Mouse (Mus musculus) G1E (cell line): ENCODE results near the gene Olfr474. TPM values are rescaled to one million over a fixed set of nuclear protein-coding genes. Genes with fewer than 3 reads are reported as not detected.
"Not testable (repeated sequence)": the region's sequence is repeated elsewhere in the genome, so short reads cannot be mapped to it uniquely, and the experiment has no call there.

Experiments used
- ATAC-seq: 2 replicates; pipeline ENCODE4 v1.8.0; 2016; ENCODE audit warnings: mild to moderate bottlenecking; ENCODE audit not compliant: insufficient number of reproducible peaks, poor library complexity, low FRiP score, severe bottlenecking; ENCODE audit errors: extremely low read depth
- DNase-seq: peaks from one replicate; pipeline ENCODE4 v3.0.0; 2012; ENCODE audit warnings: low spot score
- H3K27me3 ChIP-seq: 2 replicates; pipeline ENCODE4 v1.6.1; 2012; ENCODE audit warnings: mild to moderate bottlenecking, low read length, inconsistent platforms; ENCODE audit not compliant: insufficient read depth
- H3K36me3 ChIP-seq: replicated peaks from 2 replicates; pipeline ENCODE3; 2012; ENCODE audit warnings: mild to moderate bottlenecking, inconsistent platforms
- H3K4me1 ChIP-seq: 2 replicates; pipeline ENCODE4 v1.6.1; 2012; ENCODE audit warnings: low read depth, low read length, inconsistent platforms, mixed read lengths; ENCODE audit not compliant: insufficient read depth
- H3K4me3 ChIP-seq: 2 replicates; pipeline ENCODE4 v1.5.1; 2012; ENCODE audit warnings: low read depth, mild to moderate bottlenecking, inconsistent platforms, low read length, moderate library complexity, mixed read lengths
- H3K9me3 ChIP-seq: replicated peaks from 2 replicates; pipeline ENCODE4 v1.6.1; 2012; ENCODE audit warnings: inconsistent platforms
- CTCF ChIP-seq: IDR thresholded peaks from 2 replicates; pipeline ENCODE4 v1.5.1; 2012; ENCODE audit warnings: low read depth, low read length, inconsistent platforms, mixed read lengths
- GATA1 ChIP-seq: IDR thresholded peaks from 2 replicates; pipeline ENCODE4 v1.6.1; 2012; ENCODE audit warnings: borderline replicate concordance, low read length, inconsistent platforms, mixed read lengths
- GATA2 ChIP-seq: IDR thresholded peaks from 2 replicates; pipeline ENCODE4 v1.6.1; 2012; ENCODE audit warnings: low read depth, low read length, inconsistent platforms, borderline replicate concordance
- POLR2AphosphoS5 ChIP-seq: IDR thresholded peaks from 2 replicates; pipeline ENCODE4 v1.6.1; 2012; ENCODE audit warnings: low read depth, low read length, inconsistent platforms; ENCODE audit not compliant: insufficient replicate concordance
- TAL1 ChIP-seq: conservative IDR thresholded peaks from 2 replicates; pipeline ENCODE4 v1.6.1; 2012; ENCODE audit warnings: low read depth, low read length, inconsistent platforms, mixed read lengths
- polyA plus RNA-seq: library from polyadenylated mRNA; stranded (reverse); fragments of >175 nt; gene quantifications from 2 replicates; pipeline ENCODE4 v1.2.3, GENCODE M21; 2012
- total RNA-seq, 2 experiments: library from RNA; stranded (forward) in 1 of 2; stranded (reverse) in 1 of 2; fragments of 200-1000 nt in 1 of 2; fragments of >200 nt in 1 of 2; fragmentation: Nextera tagmentation in 1 of 2; gene quantifications; 2 replicates each; pipeline ENCODE4 v1.2.3; 2014 to 2017

The Olfr474 gene
- total RNA-seq (2014; fragmentation: Nextera tagmentation) (not detected in 2 replicates), total RNA-seq (2017) (0.27 TPM in 1 of 2 replicates, not detected in the other), polyA plus RNA-seq (not detected in 2 replicates)

DNA sequence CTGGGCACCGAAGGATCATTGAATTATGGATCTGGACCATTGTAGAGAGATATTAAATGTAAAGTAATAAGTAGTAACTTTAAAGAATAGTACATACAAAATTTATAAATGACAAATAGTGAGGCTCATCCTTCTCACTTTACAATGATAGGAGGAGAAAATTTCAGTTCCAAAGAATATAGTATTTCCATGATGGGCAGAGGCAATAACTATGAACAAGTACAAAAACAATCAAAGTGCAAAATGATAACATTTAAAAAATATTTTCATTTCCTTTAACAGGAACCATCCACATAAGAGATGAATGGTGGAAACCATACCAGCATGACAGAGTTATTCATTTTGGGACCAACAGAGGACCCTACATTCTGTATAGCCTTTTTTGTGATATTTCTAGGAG, at the start of gene Olfr474:
Olfr474 (plus strand) TSS at position 301 of the 400 bp plus-strand sequence.
- Histone ChIP-seq H3K9me3 (peaks cover 10% of the 10 kb centered on the region), H3K4me3 (no peak within 1 kb of the TSS), H3K36me3 (no peaks in the 10 kb centered on the region), H3K27me3 (no peaks in the 10 kb centered on the region), H3K4me1 (no peaks in the 10 kb centered on the region)
- TF ChIP-seq TAL1 (no peak), GATA1 (no peak), GATA2 (no peak), POLR2AphosphoS5 (no peak), CTCF (no peak)
- no peak for ATAC-seq
- DNase-seq: no peak

DNA sequence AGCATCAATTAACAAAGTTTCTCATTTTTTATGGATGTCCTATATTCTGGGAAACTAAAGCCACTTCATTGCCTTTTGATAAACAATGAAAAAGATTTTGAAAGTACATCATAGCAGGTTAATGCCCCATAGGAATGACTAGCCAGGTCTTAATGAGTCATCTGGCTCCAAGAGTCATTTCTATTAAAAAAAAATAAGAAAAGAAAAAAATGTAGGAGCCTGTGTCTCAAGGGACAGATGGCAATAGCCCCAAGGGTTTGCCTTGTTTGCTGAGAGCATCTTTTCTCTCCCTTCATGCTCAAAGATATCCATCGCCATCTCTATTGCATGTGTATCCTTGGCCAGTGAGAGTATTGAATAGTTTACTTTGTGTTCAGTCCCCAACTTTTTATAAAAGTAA, 24.3 kb upstream of the Olfr474 start, which contains the start of gene Olfr473:
Olfr473 (plus strand) TSS at position 301 of the 400 bp plus-strand sequence.
- H3K27me3 ChIP-seq: no peaks in the 10 kb centered on the region
- no peaks in the 10 kb centered on the region for H3K4me1 ChIP-seq
- no peaks in the 10 kb centered on the region for H3K36me3 ChIP-seq
- DNase-seq (no peak), ATAC-seq (no peak)
- H3K4me3 ChIP-seq: no peak within 1 kb of the TSS
- no peak for TF ChIP-seq GATA2
- no peak for TF ChIP-seq TAL1
- no peak for TF ChIP-seq GATA1
- TF ChIP-seq POLR2AphosphoS5: no peak
- TF ChIP-seq CTCF: no peak
- peaks cover 2% of the 10 kb centered on the region; the same call in 1 of the 2 replicates for H3K9me3 ChIP-seq

DNA sequence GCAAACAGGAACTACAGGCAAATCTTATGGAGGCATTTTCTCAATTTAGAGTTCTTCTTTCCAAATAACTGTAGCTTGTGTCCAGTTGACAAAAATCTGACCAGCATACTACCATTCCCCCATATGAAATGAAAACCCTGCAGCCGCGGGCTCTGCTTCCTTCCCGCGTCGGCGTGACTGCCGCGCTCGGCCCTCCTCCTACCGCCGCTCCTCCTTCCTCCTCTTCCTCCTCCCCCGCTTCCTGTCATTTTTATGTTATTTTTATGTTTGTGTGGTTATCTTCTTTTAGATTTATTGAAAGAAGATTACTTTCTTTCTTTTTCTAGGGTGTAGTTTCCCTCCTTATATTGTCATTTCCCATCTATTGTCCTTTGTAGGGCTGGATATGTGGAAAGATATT, 1.9 kb upstream of the Olfr474 start:
- H3K36me3 ChIP-seq, H3K4me1 ChIP-seq, ATAC-seq, H3K27me3 ChIP-seq, DNase-seq, H3K4me3 ChIP-seq: not testable (repeated sequence)
- H3K9me3 ChIP-seq: peaks cover 10% of the 10 kb centered on the region

DNA sequence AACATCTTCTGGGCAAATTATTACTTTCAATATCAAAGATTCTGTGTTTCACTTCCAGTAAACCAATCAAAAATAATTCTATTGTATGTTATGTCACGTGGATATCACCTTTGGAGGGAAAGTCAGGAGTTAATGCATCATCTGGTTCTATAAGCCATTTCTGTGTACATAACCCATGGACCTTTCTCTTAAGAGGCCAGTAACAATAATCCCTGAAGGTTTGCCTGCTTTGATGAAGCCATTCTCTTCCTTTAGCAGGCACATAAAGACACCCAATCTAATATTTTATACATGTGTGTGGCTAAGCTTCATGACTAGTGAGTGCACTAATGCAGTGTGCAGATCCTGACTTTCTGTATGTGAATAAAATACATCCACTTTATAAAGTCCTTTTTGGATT, 10.1 kb downstream of the Olfr474 start, which contains the start of gene Olfr476:
Olfr476 (plus strand) TSS at position 301 of the 400 bp plus-strand sequence.
- DNase-seq (no peak), ATAC-seq (no peak)
- TF ChIP-seq POLR2AphosphoS5 (no peak), GATA1 (no peak), TAL1 (no peak), CTCF (no peak), GATA2 (no peak)
- Histone ChIP-seq H3K4me1 (no peaks in the 10 kb centered on the region), H3K36me3 (no peaks in the 10 kb centered on the region), H3K4me3 (no peak within 1 kb of the TSS), H3K9me3 (no peaks in the 10 kb centered on the region), H3K27me3 (no peaks in the 10 kb centered on the region)

DNA sequence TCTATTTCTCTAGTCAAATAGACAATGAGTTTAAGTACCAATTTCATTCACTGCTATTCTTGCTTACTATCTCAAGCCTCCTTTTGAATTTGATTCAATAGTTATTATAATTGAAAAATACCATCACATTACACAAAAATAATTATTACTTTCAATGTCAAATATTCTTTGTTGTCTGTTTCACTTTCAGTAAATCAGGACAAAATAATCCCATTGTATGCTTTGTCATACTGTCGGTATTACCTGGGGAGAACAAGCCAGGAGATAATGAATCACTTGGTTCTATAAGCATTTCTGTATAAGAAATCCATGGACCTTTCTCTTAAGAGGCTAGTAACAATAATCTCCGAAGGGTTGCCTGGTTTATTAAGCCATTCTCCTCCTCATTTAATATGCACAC, 31.9 kb downstream of the Olfr474 start, which contains the start of gene Olfr477:
Olfr477 (plus strand) TSS at position 301 of the 400 bp plus-strand sequence.
- peaks cover 7% of the 10 kb centered on the region for H3K9me3 ChIP-seq
- H3K36me3 ChIP-seq: no peaks in the 10 kb centered on the region
- no peaks in the 10 kb centered on the region for H3K27me3 ChIP-seq
- no peak for TF ChIP-seq GATA2
- no peak for TF ChIP-seq CTCF
- TF ChIP-seq GATA1: no peak
- no peak for TF ChIP-seq POLR2AphosphoS5
- TF ChIP-seq TAL1: no peak
- ATAC-seq: no peak
- H3K4me3 ChIP-seq: no peak within 1 kb of the TSS
- DNase-seq: no peak
- H3K4me1 ChIP-seq: no peaks in the 10 kb centered on the region

Other genes starting within 250 kb of the Olfr474 start
- not detected in 2 replicates for gene Cyb5r2, start 196.6 kb upstream of the Olfr474 start, total RNA-seq (2014; fragmentation: Nextera tagmentation)
- not detected in 2 replicates for gene Cyb5r2, start 196.6 kb upstream of the Olfr474 start, total RNA-seq (2017)
- gene Cyb5r2, start 196.6 kb upstream of the Olfr474 start, polyA plus RNA-seq: not detected in 2 replicates
- gene Ovch2, start 153.4 kb upstream of the Olfr474 start, total RNA-seq (2014; fragmentation: Nextera tagmentation): not detected in 2 replicates
- not detected in 2 replicates for gene Ovch2, start 153.4 kb upstream of the Olfr474 start, total RNA-seq (2017)
- not detected in 2 replicates for gene Ovch2, start 153.4 kb upstream of the Olfr474 start, polyA plus RNA-seq
- not detected in 2 replicates for gene Olfr467, start 142.4 kb upstream of the Olfr474 start, total RNA-seq (2014; fragmentation: Nextera tagmentation)
- 0.12 TPM in 1 of 2 replicates, not detected in the other for gene Olfr467, start 142.4 kb upstream of the Olfr474 start, total RNA-seq (2017)
- not detected in 2 replicates for gene Olfr467, start 142.4 kb upstream of the Olfr474 start, polyA plus RNA-seq
- not detected in 2 replicates for gene Olfr469, start 129.1 kb upstream of the Olfr474 start, total RNA-seq (2014; fragmentation: Nextera tagmentation)
- gene Olfr469, start 129.1 kb upstream of the Olfr474 start, total RNA-seq (2017): 0.12 and 0.27 TPM in 2 replicates
- gene Olfr469, start 129.1 kb upstream of the Olfr474 start, polyA plus RNA-seq: not detected in 2 replicates
- gene Olfr470, start 107.2 kb upstream of the Olfr474 start, total RNA-seq (2014; fragmentation: Nextera tagmentation): not detected in 2 replicates
- gene Olfr470, start 107.2 kb upstream of the Olfr474 start, total RNA-seq (2017): 0.27 TPM in 1 of 2 replicates, not detected in the other
- gene Olfr470, start 107.2 kb upstream of the Olfr474 start, polyA plus RNA-seq: not detected in 2 replicates
- gene Olfr472, start 56.7 kb upstream of the Olfr474 start, total RNA-seq (2014; fragmentation: Nextera tagmentation): 0.19 TPM in 1 of 2 replicates, not detected in the other
- 0.16 and 0.17 TPM in 2 replicates for gene Olfr472, start 56.7 kb upstream of the Olfr474 start, total RNA-seq (2017)
- gene Olfr472, start 56.7 kb upstream of the Olfr474 start, polyA plus RNA-seq: not detected in 2 replicates
- gene Olfr473, start 24.2 kb upstream of the Olfr474 start, total RNA-seq (2014; fragmentation: Nextera tagmentation): not detected in 2 replicates
- gene Olfr473, start 24.2 kb upstream of the Olfr474 start, total RNA-seq (2017): 0.27 TPM in 1 of 2 replicates, not detected in the other
- not detected in 2 replicates for gene Olfr473, start 24.2 kb upstream of the Olfr474 start, polyA plus RNA-seq
- gene Olfr476, start 10.2 kb downstream of the Olfr474 start, total RNA-seq (2014; fragmentation: Nextera tagmentation): not detected in 2 replicates
- gene Olfr476, start 10.2 kb downstream of the Olfr474 start, total RNA-seq (2017): 0.05 TPM in 1 of 2 replicates, not detected in the other
- gene Olfr476, start 10.2 kb downstream of the Olfr474 start, polyA plus RNA-seq: not detected in 2 replicates
- 0.45 TPM in 1 of 2 replicates, not detected in the other for gene Olfr477, start 32.0 kb downstream of the Olfr474 start, total RNA-seq (2014; fragmentation: Nextera tagmentation)
- 0.11 TPM in 1 of 2 replicates, not detected in the other for gene Olfr477, start 32.0 kb downstream of the Olfr474 start, total RNA-seq (2017)
- gene Olfr477, start 32.0 kb downstream of the Olfr474 start, polyA plus RNA-seq: not detected in 2 replicates
- gene Olfr478, start 79.3 kb downstream of the Olfr474 start, total RNA-seq (2014; fragmentation: Nextera tagmentation): not detected in 2 replicates
- 0.12 TPM in 1 of 2 replicates, not detected in the other for gene Olfr478, start 79.3 kb downstream of the Olfr474 start, total RNA-seq (2017)
- gene Olfr478, start 79.3 kb downstream of the Olfr474 start, polyA plus RNA-seq: not detected in 2 replicates
- not detected in 2 replicates for gene Olfr479, start 96.0 kb downstream of the Olfr474 start, total RNA-seq (2014; fragmentation: Nextera tagmentation)
- 0.17 and 0.55 TPM in 2 replicates for gene Olfr479, start 96.0 kb downstream of the Olfr474 start, total RNA-seq (2017)
- gene Olfr479, start 96.0 kb downstream of the Olfr474 start, polyA plus RNA-seq: not detected in 2 replicates
- gene Olfr480, start 112.7 kb downstream of the Olfr474 start, total RNA-seq (2014; fragmentation: Nextera tagmentation): not detected in 2 replicates
- gene Olfr480, start 112.7 kb downstream of the Olfr474 start, total RNA-seq (2017): not detected in 2 replicates
- not detected in 2 replicates for gene Olfr480, start 112.7 kb downstream of the Olfr474 start, polyA plus RNA-seq
- not detected in 2 replicates for gene Olfr481, start 125.2 kb downstream of the Olfr474 start, total RNA-seq (2014; fragmentation: Nextera tagmentation)
- 0.23 and 0.76 TPM in 2 replicates for gene Olfr481, start 125.2 kb downstream of the Olfr474 start, total RNA-seq (2017)
- not detected in 2 replicates for gene Olfr481, start 125.2 kb downstream of the Olfr474 start, polyA plus RNA-seq
- not detected in 2 replicates for gene Olfr482, start 142.9 kb downstream of the Olfr474 start, total RNA-seq (2014; fragmentation: Nextera tagmentation)
- 0.17 and 0.22 TPM in 2 replicates for gene Olfr482, start 142.9 kb downstream of the Olfr474 start, total RNA-seq (2017)
- not detected in 2 replicates for gene Olfr482, start 142.9 kb downstream of the Olfr474 start, polyA plus RNA-seq
- not detected in 2 replicates for gene Olfr483, start 146.2 kb downstream of the Olfr474 start, total RNA-seq (2014; fragmentation: Nextera tagmentation)
- gene Olfr483, start 146.2 kb downstream of the Olfr474 start, total RNA-seq (2017): not detected in 2 replicates
- not detected in 2 replicates for gene Olfr483, start 146.2 kb downstream of the Olfr474 start, polyA plus RNA-seq
- not detected in 2 replicates for gene Olfr484, start 172.8 kb downstream of the Olfr474 start, total RNA-seq (2014; fragmentation: Nextera tagmentation)
- 0.11 and 0.17 TPM in 2 replicates for gene Olfr484, start 172.8 kb downstream of the Olfr474 start, total RNA-seq (2017)
- gene Olfr484, start 172.8 kb downstream of the Olfr474 start, polyA plus RNA-seq: not detected in 2 replicates
- gene Olfr485, start 205.2 kb downstream of the Olfr474 start, total RNA-seq (2014; fragmentation: Nextera tagmentation): not detected in 2 replicates
- not detected in 2 replicates for gene Olfr485, start 205.2 kb downstream of the Olfr474 start, total RNA-seq (2017)
- not detected in 2 replicates for gene Olfr485, start 205.2 kb downstream of the Olfr474 start, polyA plus RNA-seq
- not detected in 2 replicates for gene Olfr486, start 218.1 kb downstream of the Olfr474 start, total RNA-seq (2014; fragmentation: Nextera tagmentation)
- not detected in 2 replicates for gene Olfr486, start 218.1 kb downstream of the Olfr474 start, total RNA-seq (2017)
- gene Olfr486, start 218.1 kb downstream of the Olfr474 start, polyA plus RNA-seq: not detected in 2 replicates